Mouse (Mus musculus) liver, postnatal 0 days (tissue): ENCODE results near the gene Pigx. TPM values are rescaled to one million over a fixed set of nuclear protein-coding genes. Genes with fewer than 3 reads are reported as not detected.

ENCODE experiments used
- ATAC-seq: fragments of 200-750 bp; cut with Nextera tagmentation; 2 replicates; pipeline ENCODE4 v1.8.0; 2017; ENCODE audit warnings: mild to moderate bottlenecking, moderate library complexity
- DNase-seq: peaks from one replicate; pipeline ENCODE4 v3.0.0-alpha.2; 2016
- H3K27ac ChIP-seq: fragments of 300-500 bp; sonication (generic); 2 replicates; pipeline ENCODE4 v1.5.1; 2014; ENCODE audit warnings: antibody characterized with exemption, moderate library complexity, mild to moderate bottlenecking, low read depth
- H3K27me3 ChIP-seq: fragments of 300-500 bp; sonication (generic); 2 replicates; pipeline ENCODE4 v1.6.1; 2014; ENCODE audit warnings: low read length, control low read depth, mixed read lengths; ENCODE audit not compliant: insufficient read depth
- H3K36me3 ChIP-seq: fragments of 300-500 bp; sonication (generic); replicated peaks from 2 replicates; pipeline ENCODE4 v1.6.1; 2014; ENCODE audit warnings: mild to moderate bottlenecking, control low read depth, low read length, moderate library complexity, mixed read lengths; ENCODE audit not compliant: insufficient read depth
- H3K4me1 ChIP-seq: fragments of 300-500 bp; sonication (generic); 2 replicates; pipeline ENCODE4 v1.6.1; 2014; ENCODE audit warnings: antibody characterized with exemption, mild to moderate bottlenecking, control low read depth; ENCODE audit not compliant: insufficient read depth
- H3K4me2 ChIP-seq: fragments of 300-500 bp; sonication (generic); 2 replicates; pipeline ENCODE4 v1.6.1; 2014; ENCODE audit warnings: low read depth, mild to moderate bottlenecking, low read length, moderate library complexity, mixed read lengths
- H3K4me3 ChIP-seq: fragments of 300-500 bp; sonication (generic); 2 replicates; pipeline ENCODE4 v1.5.1; 2014; ENCODE audit warnings: low read depth, low read length
- H3K9ac ChIP-seq: fragments of 300-500 bp; sonication (generic); replicated peaks from 2 replicates; pipeline ENCODE4 v1.6.1; 2014; ENCODE audit warnings: mild to moderate bottlenecking, moderate library complexity
- H3K9me3 ChIP-seq: fragments of 300-500 bp; sonication (generic); 2 replicates; pipeline ENCODE4 v1.6.1; 2016; ENCODE audit warnings: mild to moderate bottlenecking, control low read depth, low read length, mixed read lengths
- CTCF ChIP-seq: sonication (generic); IDR thresholded peaks from 2 replicates; pipeline ENCODE4 v1.5.1; 2016; ENCODE audit warnings: antibody characterized with exemption, low read depth
- EP300 ChIP-seq: IDR thresholded peaks from 2 replicates; pipeline ENCODE4 v1.6.1; 2016; ENCODE audit warnings: antibody characterized with exemption, low read depth, mild to moderate bottlenecking
- WGBS: fragments of 180-500 bp; shearing (Covaris S2); extraction: QIAGEN DNeasy Blood & Tissue Kit; methylation state at CpG from one replicate; pipeline ENCODE4 v1.1.7; 2014; ENCODE audit not compliant: insufficient replicate concordance; 5-methylcytosine and 5-hydroxymethylcytosine counted together
- polyA plus RNA-seq: library from polyadenylated mRNA; unstranded; fragments of >200 nt; fragmentation: Nextera tagmentation; extraction: Ambion mirVana; gene quantifications from 2 replicates; pipeline ENCODE4 v1.2.1, GENCODE M21; 2015

The Pigx gene
- 65.3 and 66.6 TPM in 2 replicates for polyA plus RNA-seq

DNA sequence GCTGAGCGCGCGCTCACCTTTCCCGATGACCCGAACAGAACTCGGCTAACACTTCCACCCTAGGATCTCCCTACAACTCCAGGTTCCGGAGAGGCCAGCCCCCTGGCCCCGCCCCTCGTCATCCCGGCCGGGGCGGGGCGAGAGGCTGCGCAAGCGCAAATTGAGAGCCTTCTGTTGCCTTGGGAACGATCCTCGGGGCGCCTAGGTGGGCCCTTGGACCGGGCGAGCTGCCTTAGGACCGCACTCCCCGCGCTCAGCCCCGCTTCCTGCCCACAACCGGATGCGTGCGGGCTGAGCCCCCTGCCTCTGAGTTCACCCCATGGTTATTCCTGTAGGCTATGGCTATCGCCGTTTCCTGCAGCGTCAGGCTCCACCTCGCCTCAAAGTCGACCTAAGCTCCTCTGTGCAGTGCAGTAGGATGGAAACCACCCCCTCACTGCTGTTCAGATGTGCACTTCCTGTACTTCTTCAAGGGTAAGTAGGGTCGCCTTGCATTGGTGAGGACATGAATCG, at the start of gene Pigx, which contains the start of gene Cep19:
Pigx (minus strand) TSS at position 103 of the 513 bp plus-strand sequence.
Cep19 (plus strand) TSS at position 163 of the 513 bp plus-strand sequence.
- Histone ChIP-seq H3K36me3 (peaks cover 3% of the 10 kb centered on the region; the same call in 1 of the 2 replicates), H3K9me3 (no peaks in the 10 kb centered on the region), H3K4me1 (peaks cover 21% of the 10 kb centered on the region), H3K9ac (peak within 1 kb of the TSS; percentile 92), H3K27ac (peak within 1 kb of the TSS; percentile 95), H3K4me3 (peak within 1 kb of the TSS; percentile 93), H3K27me3 (no peaks in the 10 kb centered on the region), H3K4me2 (peak within 1 kb of the TSS; percentile 88)
- WGBS = under 1% methylated on average over 32 of the region's 34 CpGs
- TF ChIP-seq EP300 (no peak), CTCF (no peak)
- peak; percentile 92 for DNase-seq
- peak; percentile 93 for ATAC-seq

- Histone ChIP-seq H3K36me3 (peaks cover 42% of the 10 kb centered on the region), H3K4me3 (no peak overlapping the region), H3K27me3 (no peaks in the 10 kb centered on the region), H3K4me1 (no peaks in the 10 kb centered on the region), H3K4me2 (no peak overlapping the region), H3K9ac (no peak overlapping the region), H3K27ac (no peak overlapping the region), H3K9me3 (peaks cover 17% of the 10 kb centered on the region)
- DNase-seq = no peak
- peak; percentile 48 for ATAC-seq
- 68% methylated on average over 10 of the region's 13 CpGs for WGBS
- TF ChIP-seq EP300 = no peak
- 0 out of 2 replicates have a peak, but pooled peaks have one; percentile 22 for TF ChIP-seq CTCF
Measured at GRCm38 (mm10) chr16:32147589-32148207, 48.2 kb upstream of the Pigx start.

DNA sequence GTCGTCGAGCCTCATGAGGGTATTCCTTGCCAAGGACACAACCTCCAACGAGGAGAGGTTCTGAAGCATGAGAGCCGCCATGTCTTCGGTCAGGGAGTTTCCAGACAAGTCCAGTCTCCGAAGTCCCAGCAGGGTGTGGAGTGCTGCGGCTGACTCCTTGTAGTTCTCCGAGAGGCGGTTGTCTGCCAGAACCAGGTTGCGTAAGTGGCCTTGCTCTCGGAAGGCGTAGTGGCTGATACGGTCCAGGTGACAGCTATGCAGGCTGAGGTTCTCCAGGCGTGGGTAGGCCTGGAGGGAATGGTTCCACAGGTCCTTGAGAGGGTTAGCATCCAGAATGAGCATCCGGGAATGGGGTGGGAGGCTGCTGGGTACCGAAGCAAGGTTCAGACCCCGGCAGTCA, 45.1 kb upstream of the Pigx start:
- Histone ChIP-seq H3K4me1 (no peaks in the 10 kb centered on the region), H3K4me2 (no peak overlapping the region), H3K4me3 (no peak overlapping the region), H3K9me3 (peaks cover 17% of the 10 kb centered on the region), H3K27ac (no peak overlapping the region), H3K9ac (no peak overlapping the region), H3K36me3 (peaks cover 47% of the 10 kb centered on the region), H3K27me3 (no peaks in the 10 kb centered on the region)
- TF ChIP-seq CTCF = no peak
- TF ChIP-seq EP300 = no peak
- DNase-seq (no peak), ATAC-seq (no peak)
- 88% methylated on average over 17 of the region's 17 CpGs for WGBS

GRCm38 (mm10) chr16:32143766-32144165, 44.2 kb upstream of the Pigx start:
- no peak overlapping the region for H3K4me3 ChIP-seq
- peaks cover 47% of the 10 kb centered on the region for H3K36me3 ChIP-seq
- no peak overlapping the region for H3K27ac ChIP-seq
- DNase-seq (no peak), ATAC-seq (no peak)
- H3K9me3 ChIP-seq = peaks cover 17% of the 10 kb centered on the region
- TF ChIP-seq CTCF (no peak), EP300 (no peak)
- no peak overlapping the region for H3K4me2 ChIP-seq
- no peaks in the 10 kb centered on the region for H3K4me1 ChIP-seq
- no peaks in the 10 kb centered on the region for H3K27me3 ChIP-seq
- WGBS = 95% methylated on average over 15 of the region's 15 CpGs
- H3K9ac ChIP-seq = no peak overlapping the region

GRCm38 (mm10) chr16:32138954-32139353, 39.4 kb upstream of the Pigx start:
- H3K4me1 ChIP-seq = no peaks in the 10 kb centered on the region
- ATAC-seq = no peak
- 100% methylated on average over 1 of the region's 1 CpGs for WGBS

DNA sequence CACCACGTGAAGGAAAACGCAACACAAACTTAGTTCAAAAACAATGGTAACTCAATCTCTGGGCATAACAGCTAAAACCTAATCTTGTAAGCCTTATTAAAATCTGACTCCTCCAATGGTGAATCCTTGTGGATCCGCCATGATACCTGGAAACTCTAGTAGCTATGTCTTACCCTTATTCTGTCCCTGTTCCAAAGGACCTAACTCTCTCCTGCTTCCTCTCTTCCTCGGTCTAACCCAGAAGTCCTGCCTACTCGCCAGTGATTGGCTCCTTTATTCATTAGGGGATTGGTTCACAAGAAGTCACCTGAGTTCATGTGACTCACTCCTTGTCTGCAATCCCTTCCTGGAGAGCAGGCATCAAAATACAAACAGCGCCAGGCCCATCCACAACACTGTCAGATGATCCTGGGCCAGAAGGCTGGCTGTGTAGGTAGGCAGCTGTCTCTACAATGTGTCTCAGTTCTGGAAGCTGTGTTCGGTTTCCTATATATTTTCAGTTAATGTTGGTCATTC, 36.4 kb upstream of the Pigx start:
- H3K36me3 ChIP-seq = no peaks in the 10 kb centered on the region
- 82% methylated on average over 7 of the region's 7 CpGs for WGBS
- no peak overlapping the region for H3K9ac ChIP-seq
- no peaks in the 10 kb centered on the region for H3K9me3 ChIP-seq
- no peak for TF ChIP-seq EP300
- TF ChIP-seq CTCF = no peak
- no peak overlapping the region for H3K4me2 ChIP-seq
- H3K4me1 ChIP-seq = peaks cover 15% of the 10 kb centered on the region
- DNase-seq (no peak), ATAC-seq (no peak)
- H3K27me3 ChIP-seq = no peaks in the 10 kb centered on the region
- H3K4me3 ChIP-seq = no peak overlapping the region
- no peak overlapping the region for H3K27ac ChIP-seq

More at GRCm38 (mm10) chr16:32138954-32139353, 39.4 kb upstream of the Pigx start:
- Histone ChIP-seq H3K9me3 (peaks cover 9% of the 10 kb centered on the region), H3K36me3 (peaks cover 18% of the 10 kb centered on the region), H3K4me2 (no peak overlapping the region), H3K27me3 (no peaks in the 10 kb centered on the region), H3K27ac (no peak overlapping the region), H3K9ac (no peak overlapping the region), H3K4me3 (no peak overlapping the region)
- TF ChIP-seq CTCF (no peak), EP300 (no peak)
- DNase-seq = no peak
